Mouse (Mus musculus): ENCODE results near the gene Abcg1. TPM values are rescaled to one million over a fixed set of nuclear protein-coding genes. Genes with fewer than 3 reads are reported as not detected.

Gene Abcg1
- polyA plus RNA-seq, 1 experiment, result 2.5 TPM

GRCm38 (mm10) chr17:31089848-31090247 is 32.4 kb downstream of the Abcg1 start:
- TF ChIP-seq CTCF (IDR thresholded peaks at IDR 0.05; ENCODE audit: extremely low read depth, insufficient read length, insufficient replicate concordance, low read depth, low read length) (no peak), POLR2A (IDR thresholded peaks at IDR 0.05; ENCODE audit: low read depth, low read length) (no peak)
- WGBS, result 64% methylated on average over 8 of the region's 8 CpGs
- H3K27me3 ChIP-seq (ENCODE audit: control insufficient read depth, insufficient read depth, low read length), result no peaks in the 10 kb centered on the region
- no peaks in the 10 kb centered on the region for H3K4me1 ChIP-seq (ENCODE audit: control insufficient read depth, insufficient read depth, insufficient read length, low read length)
- H3K27ac ChIP-seq (ENCODE audit: insufficient read depth, low read depth, low read length), result no peak overlapping the region
- no peak overlapping the region for H3K4me3 ChIP-seq (ENCODE audit: low read depth, low read length)
- no peaks in the 10 kb centered on the region for H3K36me3 ChIP-seq (ENCODE audit: control insufficient read depth, insufficient read depth, low read length)

GRCm38 (mm10) chr17:31091023-31091735 is 33.7 kb downstream of the Abcg1 start:
- H3K36me3 ChIP-seq (ENCODE audit: control insufficient read depth, insufficient read depth, low read length), result no peaks in the 10 kb centered on the region
- no peak overlapping the region for H3K4me3 ChIP-seq (ENCODE audit: low read depth, low read length)
- 44% methylated on average over 13 of the region's 13 CpGs for WGBS
- no peaks in the 10 kb centered on the region for H3K4me1 ChIP-seq (ENCODE audit: control insufficient read depth, insufficient read depth, insufficient read length, low read length)
- TF ChIP-seq CTCF (IDR thresholded peaks at IDR 0.05; ENCODE audit: extremely low read depth, insufficient read length, insufficient replicate concordance, low read depth, low read length) (no peak), POLR2A (IDR thresholded peaks at IDR 0.05; ENCODE audit: low read depth, low read length) (no peak)
- H3K27ac ChIP-seq (ENCODE audit: insufficient read depth, low read depth, low read length), result no peak overlapping the region
- no peaks in the 10 kb centered on the region for H3K27me3 ChIP-seq (ENCODE audit: control insufficient read depth, insufficient read depth, low read length)

GRCm38 (mm10) chr17:31094781-31095180 is 37.3 kb downstream of the Abcg1 start:
- H3K36me3 ChIP-seq (ENCODE audit: control insufficient read depth, insufficient read depth, low read length), result no peaks in the 10 kb centered on the region
- no peaks in the 10 kb centered on the region for H3K4me1 ChIP-seq (ENCODE audit: control insufficient read depth, insufficient read depth, insufficient read length, low read length)
- 52% methylated on average over 5 of the region's 5 CpGs for WGBS
- TF ChIP-seq POLR2A (IDR thresholded peaks at IDR 0.05; ENCODE audit: low read depth, low read length), result no peak
- no peak for TF ChIP-seq CTCF (IDR thresholded peaks at IDR 0.05; ENCODE audit: extremely low read depth, insufficient read length, insufficient replicate concordance, low read depth, low read length)
- no peaks in the 10 kb centered on the region for H3K27me3 ChIP-seq (ENCODE audit: control insufficient read depth, insufficient read depth, low read length)
- H3K27ac ChIP-seq (ENCODE audit: insufficient read depth, low read depth, low read length), result no peak overlapping the region
- no peak overlapping the region for H3K4me3 ChIP-seq (ENCODE audit: low read depth, low read length)

GRCm38 (mm10) chr17:31095570-31095969 is 38.1 kb downstream of the Abcg1 start:
- TF ChIP-seq CTCF (IDR thresholded peaks at IDR 0.05; ENCODE audit: extremely low read depth, insufficient read length, insufficient replicate concordance, low read depth, low read length) (no peak), POLR2A (IDR thresholded peaks at IDR 0.05; ENCODE audit: low read depth, low read length) (no peak)
- no peaks in the 10 kb centered on the region for H3K4me1 ChIP-seq (ENCODE audit: control insufficient read depth, insufficient read depth, insufficient read length, low read length)
- 78% methylated on average over 7 of the region's 7 CpGs for WGBS

GRCm38 (mm10) chr17:31096893-31097292 is 39.4 kb downstream of the Abcg1 start:
- no peak overlapping the region for H3K27ac ChIP-seq (ENCODE audit: insufficient read depth, low read depth, low read length)
- no peak overlapping the region for H3K4me3 ChIP-seq (ENCODE audit: low read depth, low read length)
- no peaks in the 10 kb centered on the region for H3K4me1 ChIP-seq (ENCODE audit: control insufficient read depth, insufficient read depth, insufficient read length, low read length)
- TF ChIP-seq CTCF (IDR thresholded peaks at IDR 0.05; ENCODE audit: extremely low read depth, insufficient read length, insufficient replicate concordance, low read depth, low read length) (no peak), POLR2A (IDR thresholded peaks at IDR 0.05; ENCODE audit: low read depth, low read length) (no peak)
- WGBS, result 96% methylated on average over 2 of the region's 2 CpGs
- no peaks in the 10 kb centered on the region for H3K36me3 ChIP-seq (ENCODE audit: control insufficient read depth, insufficient read depth, low read length)
- no peaks in the 10 kb centered on the region for H3K27me3 ChIP-seq (ENCODE audit: control insufficient read depth, insufficient read depth, low read length)

More at GRCm38 (mm10) chr17:31095570-31095969, 38.1 kb downstream of the Abcg1 start:
- Histone ChIP-seq H3K27me3 (ENCODE audit: control insufficient read depth, insufficient read depth, low read length) (no peaks in the 10 kb centered on the region), H3K4me3 (ENCODE audit: low read depth, low read length) (no peak overlapping the region), H3K27ac (ENCODE audit: insufficient read depth, low read depth, low read length) (no peak overlapping the region), H3K36me3 (ENCODE audit: control insufficient read depth, insufficient read depth, low read length) (no peaks in the 10 kb centered on the region)

DNA sequence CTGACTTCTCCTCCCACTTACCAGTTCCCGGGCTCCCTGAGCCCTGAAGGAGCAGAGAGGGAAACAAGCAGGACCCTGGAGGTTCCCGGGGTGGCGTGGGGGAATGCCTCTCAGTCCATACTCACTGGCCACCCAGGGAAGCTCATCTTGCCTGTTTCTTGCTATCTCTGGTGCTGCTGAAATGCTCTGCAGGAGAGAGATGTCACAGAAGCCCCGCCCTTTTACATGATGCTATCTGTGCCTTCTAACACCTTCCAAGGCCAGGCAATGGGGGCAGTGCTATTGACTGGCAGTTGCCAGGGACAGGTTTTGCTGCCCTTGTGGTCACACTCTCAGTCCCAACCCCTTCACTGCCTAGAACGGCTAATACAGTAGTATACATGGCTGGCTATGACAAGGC is 41.3 kb downstream of the Abcg1 start:
- Histone ChIP-seq H3K4me3 (ENCODE audit: low read depth, low read length) (no peak overlapping the region), H3K4me1 (ENCODE audit: control insufficient read depth, insufficient read depth, insufficient read length, low read length) (no peaks in the 10 kb centered on the region), H3K27me3 (ENCODE audit: control insufficient read depth, insufficient read depth, low read length) (no peaks in the 10 kb centered on the region), H3K27ac (ENCODE audit: insufficient read depth, low read depth, low read length) (no peak overlapping the region), H3K36me3 (ENCODE audit: control insufficient read depth, insufficient read depth, low read length) (no peaks in the 10 kb centered on the region)
- WGBS, result 77% methylated on average over 5 of the region's 5 CpGs
- TF ChIP-seq POLR2A (IDR thresholded peaks at IDR 0.05; ENCODE audit: low read depth, low read length) (no peak), CTCF (IDR thresholded peaks at IDR 0.05; ENCODE audit: extremely low read depth, insufficient read length, insufficient replicate concordance, low read depth, low read length) (no peak)

- no peak overlapping the region for H3K27ac ChIP-seq (ENCODE audit: insufficient read depth, low read depth, low read length)
- TF ChIP-seq POLR2A (IDR thresholded peaks at IDR 0.05; ENCODE audit: low read depth, low read length), result no peak
- TF ChIP-seq CTCF (IDR thresholded peaks at IDR 0.05; ENCODE audit: extremely low read depth, insufficient read length, insufficient replicate concordance, low read depth, low read length), result no peak
- H3K36me3 ChIP-seq (ENCODE audit: control insufficient read depth, insufficient read depth, low read length), result no peaks in the 10 kb centered on the region
- 79% methylated on average over 8 of the region's 8 CpGs for WGBS
- no peaks in the 10 kb centered on the region for H3K27me3 ChIP-seq (ENCODE audit: control insufficient read depth, insufficient read depth, low read length)
- H3K4me1 ChIP-seq (ENCODE audit: control insufficient read depth, insufficient read depth, insufficient read length, low read length), result no peaks in the 10 kb centered on the region
- no peak overlapping the region for H3K4me3 ChIP-seq (ENCODE audit: low read depth, low read length)
Observed at GRCm38 (mm10) chr17:31103007-31103570, 45.6 kb downstream of the Abcg1 start.
